Mouse (Mus musculus): Measurements from ENCODE around the gene Cox5a. TPM values are rescaled to one million over a fixed set of nuclear protein-coding genes. Genes with fewer than 3 reads are reported as not detected.

The Cox5a gene
- polyA plus RNA-seq, 2 experiments = 121 to 317 TPM

GRCm38 (mm10) chr9:57537044-57537727 is 16.1 kb downstream of the Cox5a start, which contains the start of gene Fam219b:
Gene Fam219b (plus strand): TSS chr9:57537528.
- DNase-seq (ENCODE audit: low read depth in 3 of 3, low spot score in 3 of 3) (peak; percentile 77 to 80 (median 78)), ATAC-seq (ENCODE audit: insufficient read depth) (peak; percentile 87)
- Histone ChIP-seq H3K9me3 (ENCODE audit: control insufficient read depth, low read length) (no peaks in the 10 kb centered on the region), H3K4me3 (ENCODE audit: insufficient read depth in 1 of 2, low read depth in 2 of 2, low read length in 2 of 2) (peak within 1 kb of the TSS; percentile 93 to 97), H3K27ac (peak within 1 kb of the TSS; percentile 69), H3K9ac (replicated peaks) (peak within 1 kb of the TSS; percentile 89), H3K36me3 (replicated peaks; ENCODE audit: control insufficient read depth, insufficient read depth, low read depth) (peaks cover 15% of the 10 kb centered on the region), H3K4me1 (replicated peaks; ENCODE audit: control insufficient read depth in 2 of 2, insufficient read depth in 2 of 2, low read length in 1 of 2) (peaks cover 6 to 8% of the 10 kb centered on the region in 2 experiments; a peak in 3 of 4 replicates), H3K27me3 (ENCODE audit: control insufficient read depth, insufficient read depth, low read length) (no peaks in the 10 kb centered on the region), H3K4me2 (ENCODE audit: low read depth) (peak within 1 kb of the TSS; percentile 97)
- no peak for TF ChIP-seq CTCF (IDR thresholded peaks at IDR 0.05; ENCODE audit: low read depth)
- no peak for TF ChIP-seq EP300 (IDR thresholded peaks at IDR 0.05; ENCODE audit: low read depth)
- 2% methylated on average over 45 of the region's 45 CpGs for WGBS (ENCODE audit: insufficient replicate concordance)

GRCm38 (mm10) chr9:57537728-57538181 is 16.7 kb downstream of the Cox5a start:
- under 1% methylated on average over 23 of the region's 24 CpGs for WGBS (ENCODE audit: insufficient replicate concordance)
- Histone ChIP-seq H3K4me1 (replicated peaks; ENCODE audit: control insufficient read depth in 2 of 2, insufficient read depth in 2 of 2, low read length in 1 of 2) (peaks cover 6 to 8% of the 10 kb centered on the region in 2 experiments; a peak in 3 of 4 replicates), H3K9me3 (ENCODE audit: control insufficient read depth, low read length) (no peaks in the 10 kb centered on the region), H3K27me3 (ENCODE audit: control insufficient read depth, insufficient read depth, low read length) (no peaks in the 10 kb centered on the region), H3K9ac (replicated peaks) (peak overlapping the region; percentile 89), H3K27ac (peak overlapping the region; percentile 69), H3K4me3 (ENCODE audit: insufficient read depth in 1 of 2, low read depth in 2 of 2, low read length in 2 of 2) (peak overlapping the region; percentile 93 to 97), H3K4me2 (ENCODE audit: low read depth) (peak overlapping the region; percentile 97), H3K36me3 (replicated peaks; ENCODE audit: control insufficient read depth, insufficient read depth, low read depth) (peaks cover 14% of the 10 kb centered on the region)
- no peak for DNase-seq (ENCODE audit: low read depth in 3 of 3, low spot score in 3 of 3)
- no peak for TF ChIP-seq CTCF (IDR thresholded peaks at IDR 0.05; ENCODE audit: low read depth)
- TF ChIP-seq EP300 (IDR thresholded peaks at IDR 0.05; ENCODE audit: low read depth) = no peak
- ATAC-seq (ENCODE audit: insufficient read depth) = peak; percentile 58

- Histone ChIP-seq H3K9ac (replicated peaks) (no peak overlapping the region), H3K36me3 (replicated peaks; ENCODE audit: control insufficient read depth, insufficient read depth, low read depth) (peaks cover 14% of the 10 kb centered on the region), H3K9me3 (ENCODE audit: control insufficient read depth, low read length) (no peaks in the 10 kb centered on the region), H3K4me2 (ENCODE audit: low read depth) (no peak overlapping the region), H3K27me3 (ENCODE audit: control insufficient read depth, insufficient read depth, low read length) (no peaks in the 10 kb centered on the region), H3K4me3 (ENCODE audit: insufficient read depth in 1 of 2, low read depth in 2 of 2, low read length in 2 of 2) (no peak overlapping the region), H3K27ac (no peak overlapping the region), H3K4me1 (replicated peaks; ENCODE audit: control insufficient read depth in 2 of 2, insufficient read depth in 2 of 2, low read length in 1 of 2) (peaks cover 6 to 8% of the 10 kb centered on the region in 2 experiments; a peak in 3 of 4 replicates)
- ATAC-seq (ENCODE audit: insufficient read depth) (no peak), DNase-seq (ENCODE audit: low read depth in 3 of 3, low spot score in 3 of 3) (no peak)
- WGBS (ENCODE audit: insufficient replicate concordance) = 77% methylated on average over 2 of the region's 2 CpGs
- TF ChIP-seq EP300 (IDR thresholded peaks at IDR 0.05; ENCODE audit: low read depth) (no peak), CTCF (IDR thresholded peaks at IDR 0.05; ENCODE audit: low read depth) (no peak)
Measured at GRCm38 (mm10) chr9:57539550-57539949, 18.5 kb downstream of the Cox5a start.

- Histone ChIP-seq H3K4me1 (replicated peaks; ENCODE audit: control insufficient read depth in 2 of 2, insufficient read depth in 2 of 2, low read length in 1 of 2) (peaks cover 6 to 8% of the 10 kb centered on the region in 2 experiments; a peak in 3 of 4 replicates), H3K9ac (replicated peaks) (no peak overlapping the region), H3K9me3 (ENCODE audit: control insufficient read depth, low read length) (no peaks in the 10 kb centered on the region), H3K36me3 (replicated peaks; ENCODE audit: control insufficient read depth, insufficient read depth, low read depth) (peaks cover 14% of the 10 kb centered on the region), H3K4me2 (ENCODE audit: low read depth) (no peak overlapping the region), H3K27ac (no peak overlapping the region), H3K27me3 (ENCODE audit: control insufficient read depth, insufficient read depth, low read length) (no peaks in the 10 kb centered on the region), H3K4me3 (ENCODE audit: insufficient read depth in 1 of 2, low read depth in 2 of 2, low read length in 2 of 2) (no peak overlapping the region)
- no peak for DNase-seq (ENCODE audit: low read depth in 3 of 3, low spot score in 3 of 3)
- 11% methylated on average over 1 of the region's 1 CpGs for WGBS (ENCODE audit: insufficient replicate concordance)
- TF ChIP-seq EP300 (IDR thresholded peaks at IDR 0.05; ENCODE audit: low read depth) (no peak), CTCF (IDR thresholded peaks at IDR 0.05; ENCODE audit: low read depth) (peak; percentile 76)
- no peak for ATAC-seq (ENCODE audit: insufficient read depth)
Measured at GRCm38 (mm10) chr9:57541312-57541711, 20.2 kb downstream of the Cox5a start.

GRCm38 (mm10) chr9:57543951-57544350 is 22.9 kb downstream of the Cox5a start:
- no peak for ATAC-seq (ENCODE audit: insufficient read depth)
- no peak for DNase-seq (ENCODE audit: low read depth in 3 of 3, low spot score in 3 of 3)
- Histone ChIP-seq H3K36me3 (replicated peaks; ENCODE audit: control insufficient read depth, insufficient read depth, low read depth) (peaks cover 14% of the 10 kb centered on the region), H3K27ac (no peak overlapping the region), H3K4me1 (replicated peaks; ENCODE audit: control insufficient read depth in 2 of 2, insufficient read depth in 2 of 2, low read length in 1 of 2) (peaks cover 4 to 10% of the 10 kb centered on the region in 2 experiments), H3K27me3 (ENCODE audit: control insufficient read depth, insufficient read depth, low read length) (no peaks in the 10 kb centered on the region), H3K4me2 (ENCODE audit: low read depth) (no peak overlapping the region), H3K9me3 (ENCODE audit: control insufficient read depth, low read length) (no peaks in the 10 kb centered on the region), H3K9ac (replicated peaks) (no peak overlapping the region), H3K4me3 (ENCODE audit: insufficient read depth in 1 of 2, low read depth in 2 of 2, low read length in 2 of 2) (no peak overlapping the region)
- TF ChIP-seq CTCF (IDR thresholded peaks at IDR 0.05; ENCODE audit: low read depth) (no peak), EP300 (IDR thresholded peaks at IDR 0.05; ENCODE audit: low read depth) (no peak)
- WGBS (ENCODE audit: insufficient replicate concordance) = 67% methylated on average over 3 of the region's 3 CpGs

Measured in liver, embryonic 14.5 days (tissue).